Mouse (Mus musculus) left cerebral cortex, adult 8-10 months (tissue): ENCODE measurements at regions not wholly inside any gene's neighbourhood (a gene's known extent, or its start where the extent isn't known, plus 50 kb on each side); places are given as distances from the start of the nearest gene placed in this dataset.

Source experiments
- DNase-seq, 2 experiments: peaks; one replicate each; pipeline ENCODE4 v3.0.0; 2022; ENCODE audit warnings: low spot score in 2 of 2

DNA sequence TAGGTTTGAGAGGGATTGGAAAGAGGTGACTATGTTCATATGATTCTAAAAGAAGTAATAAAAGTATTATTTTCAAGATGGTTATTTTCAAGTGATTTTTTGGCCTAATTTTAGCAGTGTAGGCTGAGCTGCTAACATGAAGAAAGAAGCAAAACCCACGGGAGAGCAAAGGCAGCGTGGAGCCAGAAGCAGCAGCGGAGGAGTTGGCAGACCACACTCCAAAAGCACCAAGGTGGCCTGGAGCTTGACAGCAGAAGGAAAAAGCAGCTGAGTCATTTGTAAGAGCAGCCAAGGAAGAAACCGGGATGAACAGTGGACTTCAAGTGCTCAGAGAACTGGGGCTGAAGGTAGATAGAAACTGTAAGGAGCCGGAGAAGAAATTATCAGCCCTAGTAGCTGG lies 55.9 kb downstream of the Hdgfl1 start:
- peak; percentile 4 to 58 for DNase-seq

- no peak for DNase-seq
Measured at GRCm38 (mm10) chr13:26699062-26699684, 70.8 kb downstream of the Hdgfl1 start.

DNA sequence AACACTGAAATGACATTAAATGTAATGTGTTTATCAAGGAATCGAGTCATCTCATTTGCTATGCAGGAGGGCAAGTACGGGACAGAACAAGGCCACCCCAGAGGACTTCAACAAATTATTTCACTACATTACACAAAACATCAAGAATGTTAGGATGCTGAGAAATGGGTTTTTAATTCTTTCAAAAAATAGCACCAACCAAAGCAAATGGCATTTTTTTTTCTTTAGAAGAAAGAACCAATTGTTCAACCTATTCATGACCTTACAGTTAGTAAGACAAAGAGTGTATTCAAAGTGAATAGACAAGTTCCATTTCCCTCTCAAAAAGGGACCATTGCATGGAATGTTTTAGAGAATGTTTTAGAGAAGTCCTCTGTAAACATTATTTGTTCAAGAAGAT lies 110.5 kb downstream of the Hdgfl1 start:
- no peak for DNase-seq

GRCm38 (mm10) chr13:26657010-26657611 lies 112.9 kb downstream of the Hdgfl1 start:
- DNase-seq: no peak
